Mouse (Mus musculus): Measurements from ENCODE around the gene Psenen.

The Psenen gene

DNA sequence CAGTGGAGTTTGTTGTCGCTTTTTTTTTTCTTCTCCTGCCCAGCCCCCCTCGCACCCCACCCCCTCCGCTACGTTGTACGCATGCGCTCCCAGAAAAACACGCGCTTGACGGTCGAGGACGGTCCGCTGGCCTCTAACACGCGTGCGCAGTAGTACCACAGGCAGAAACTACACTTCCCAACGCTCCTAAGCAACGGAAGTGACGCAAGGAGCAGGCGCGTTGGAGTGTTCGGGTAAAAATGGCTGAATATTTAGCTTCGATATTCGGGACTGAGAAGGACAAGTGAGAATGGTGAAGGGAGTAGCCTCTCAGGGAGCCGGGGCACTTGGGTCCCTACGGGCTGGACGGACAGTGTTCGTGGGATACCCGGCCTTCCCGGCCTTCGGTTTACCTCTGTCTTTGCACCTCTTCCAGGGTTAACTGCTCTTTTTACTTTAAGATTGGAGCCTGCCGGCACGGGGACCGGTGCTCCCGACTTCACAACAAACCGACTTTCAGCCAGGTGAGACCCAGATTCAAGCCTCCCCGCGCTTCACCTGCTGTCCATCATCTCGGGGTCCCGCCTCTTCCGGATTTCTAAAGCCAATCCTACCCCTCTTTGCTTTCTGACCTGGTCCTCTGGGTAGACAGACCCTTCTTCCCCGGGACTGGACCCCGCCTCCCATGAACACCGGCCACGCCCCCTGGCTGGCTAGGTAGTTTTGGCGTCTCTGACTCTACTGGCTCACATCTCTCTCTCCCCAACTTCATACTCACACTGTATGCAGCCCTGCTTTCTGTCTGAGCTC lies at the start of gene Psenen, which contains the start of the genes U2af1l4 and Gm49396:
Gene Psenen (minus strand): TSS at position 511 of the 789 bp plus-strand sequence.
Gene U2af1l4 (plus strand): TSS at position 185 of the 789 bp plus-strand sequence.
Gene Gm49396 (plus strand): TSS at position 228 of the 789 bp plus-strand sequence.
- peak; percentile 94 to 96 for DNase-seq (ENCODE audit: low spot score in 2 of 2)

DNA sequence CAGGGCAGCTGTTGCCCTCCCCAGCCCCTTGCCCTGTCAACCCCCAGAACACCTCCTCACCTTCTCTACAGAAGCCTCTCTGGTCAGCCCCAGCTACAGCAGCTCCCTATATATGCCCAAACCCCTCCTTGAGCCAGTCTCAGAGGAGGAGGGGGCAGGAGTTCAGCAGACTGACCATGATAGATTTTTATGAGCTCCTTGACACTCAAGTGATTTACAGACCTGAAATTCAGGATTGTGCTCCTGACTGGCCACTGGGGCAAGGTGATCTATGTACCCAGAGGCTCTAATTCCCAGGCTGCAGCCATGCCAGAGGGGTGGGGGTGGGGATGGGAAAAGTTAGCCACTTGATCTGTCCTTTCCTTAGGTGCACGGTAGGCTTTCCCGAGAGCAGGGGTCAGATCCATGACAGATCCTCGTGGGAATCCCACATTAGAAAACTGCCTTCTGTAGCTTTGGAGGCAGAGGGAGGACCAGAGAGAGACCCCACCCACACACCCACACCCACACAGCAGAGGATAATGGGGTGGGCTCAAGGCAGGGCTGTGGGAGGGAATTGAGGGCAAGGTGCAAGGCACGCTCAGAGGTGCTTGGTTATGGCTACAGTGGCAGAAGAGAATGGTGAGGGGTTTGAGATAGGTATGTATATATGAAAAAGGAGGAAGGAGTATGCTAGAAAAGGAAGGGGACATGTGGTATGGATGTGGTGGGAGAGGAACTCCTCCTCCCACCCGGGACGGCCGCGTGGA lies 49.4 kb upstream of the Psenen start, which contains the start of gene Upk1a:
Gene Upk1a (minus strand): TSS at position 194 of the 749 bp plus-strand sequence.
- DNase-seq (ENCODE audit: low spot score in 2 of 2): no peak

DNA sequence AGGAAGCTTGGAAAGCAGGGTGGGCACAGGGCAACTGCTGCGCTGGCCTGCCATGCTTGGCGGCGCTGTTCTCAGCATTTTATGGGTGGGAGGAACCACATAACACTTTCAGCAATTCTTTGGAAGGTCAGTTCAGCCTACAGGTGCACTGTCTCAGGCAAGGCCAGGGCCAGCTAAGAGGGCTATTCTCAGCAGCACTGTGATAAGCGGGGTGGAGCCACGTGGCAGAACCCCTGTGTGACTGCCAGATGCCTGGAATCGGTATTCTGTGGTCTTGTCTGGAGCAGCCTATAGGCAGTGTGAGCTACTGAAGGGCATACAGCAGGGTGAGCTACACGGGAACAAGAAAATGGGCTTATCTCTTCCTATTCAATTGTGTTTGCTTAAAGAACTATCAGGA lies 46.6 kb upstream of the Psenen start:
- no peak for DNase-seq (ENCODE audit: low spot score in 2 of 2)

DNA sequence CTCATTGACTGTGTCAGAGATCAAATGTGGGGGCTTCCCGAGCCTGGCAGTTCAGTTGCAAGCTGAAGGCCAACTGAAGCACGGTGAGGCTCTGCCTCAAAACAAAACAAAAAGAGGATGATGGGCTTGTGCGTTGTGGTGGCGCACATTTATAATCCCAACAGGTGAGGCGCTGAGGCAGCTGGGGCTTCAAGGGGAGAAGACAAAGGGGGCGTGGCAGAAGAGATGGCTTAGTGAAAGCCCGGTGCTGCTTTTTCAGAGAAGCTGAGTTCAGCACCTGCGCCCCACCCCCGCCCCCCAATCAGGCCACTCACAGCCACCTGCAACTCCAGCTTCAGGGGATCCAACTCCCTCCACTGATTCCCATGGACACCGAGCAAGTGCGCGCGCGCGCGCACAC lies 45.0 kb upstream of the Psenen start:
- DNase-seq (ENCODE audit: low spot score in 2 of 2): no peak

DNA sequence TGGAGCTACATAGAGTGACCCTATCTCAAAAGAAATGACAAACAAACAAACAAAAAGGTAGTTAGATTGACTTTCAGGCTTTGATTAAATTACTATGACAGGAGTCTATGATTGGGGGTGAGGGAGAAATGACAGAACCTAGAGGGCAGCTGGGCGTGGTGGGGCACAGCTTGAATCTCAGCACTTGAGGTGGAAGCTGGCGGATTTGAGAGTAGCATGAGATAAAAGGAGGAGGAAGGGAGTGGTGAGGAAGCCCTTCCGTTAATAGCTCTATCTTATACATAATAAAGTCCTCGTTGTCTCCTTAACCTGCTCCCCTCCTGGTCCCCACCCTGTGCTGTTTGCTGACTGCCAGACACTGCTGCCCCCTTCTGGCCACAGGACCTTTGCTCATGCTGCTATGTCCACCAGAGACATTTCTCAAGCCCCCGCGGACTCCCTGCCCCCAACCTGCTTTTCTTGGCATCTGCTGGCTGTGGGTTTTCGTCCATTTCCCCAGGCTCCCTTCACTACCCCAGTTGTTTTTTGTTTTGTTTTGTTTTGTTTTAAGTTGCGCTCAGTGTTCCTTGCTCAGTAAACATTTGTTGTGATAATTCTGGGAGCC lies 44.4 kb upstream of the Psenen start:
- DNase-seq (ENCODE audit: low spot score in 2 of 2): peak; percentile 52 to 69

DNA sequence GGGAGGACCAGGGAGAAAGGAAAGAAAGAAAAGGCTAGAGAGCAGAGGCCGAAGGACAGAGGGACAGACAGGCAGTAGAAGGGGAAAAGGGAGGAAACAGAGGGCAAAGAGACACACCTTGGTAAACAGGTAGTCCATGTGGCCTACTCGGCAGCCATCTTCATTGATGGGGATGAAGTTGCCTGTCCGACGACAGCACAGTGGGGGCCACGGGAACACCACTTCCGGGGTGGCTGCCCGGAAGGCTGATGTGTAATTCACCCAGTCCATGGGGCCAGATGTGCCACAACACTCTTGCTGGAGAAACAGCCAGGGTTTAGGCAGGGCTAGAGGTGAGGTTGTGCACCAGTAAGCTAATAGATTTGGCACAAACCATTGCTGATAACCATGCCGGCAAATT lies 41.5 kb upstream of the Psenen start:
- no peak for DNase-seq (ENCODE audit: low spot score in 2 of 2)

DNA sequence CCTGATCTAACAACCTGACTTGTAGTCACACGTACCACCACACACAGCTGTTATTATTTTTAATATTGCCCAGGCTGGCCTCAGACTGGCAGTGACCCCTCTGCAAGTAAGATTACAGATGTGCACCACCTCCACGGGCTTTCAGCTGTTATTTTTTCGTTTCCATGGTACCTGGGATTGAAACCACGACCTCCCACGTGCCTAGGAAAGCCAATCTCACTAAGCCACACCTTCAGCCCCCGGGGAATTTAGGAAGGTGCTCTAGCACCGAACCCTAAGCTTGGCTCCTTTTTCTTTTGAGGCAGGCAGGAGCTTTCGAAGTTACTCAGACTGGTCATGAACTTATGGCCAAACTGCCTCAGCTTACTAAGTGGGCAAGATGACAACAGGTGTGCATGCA lies 41.0 kb upstream of the Psenen start:
- no peak for DNase-seq (ENCODE audit: low spot score in 2 of 2)

DNA sequence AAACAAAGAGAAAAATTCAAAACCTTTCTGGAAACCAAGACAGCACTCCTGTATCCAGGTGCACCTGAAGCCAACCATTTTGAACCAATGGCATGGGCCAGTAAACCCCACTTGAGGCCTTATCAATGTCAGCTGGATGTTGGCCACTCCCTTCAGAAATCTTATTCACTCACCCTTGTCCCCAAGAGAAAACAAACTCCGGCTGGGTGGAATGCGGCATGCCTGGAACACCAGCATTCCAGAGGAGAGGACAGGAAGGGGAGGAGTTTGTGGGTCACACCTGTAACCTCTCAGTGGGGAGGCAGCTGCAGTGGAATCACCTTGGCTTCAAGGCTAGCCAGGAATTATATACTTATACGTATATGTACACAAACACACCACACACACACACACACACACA lies 39.2 kb upstream of the Psenen start:
- no peak for DNase-seq (ENCODE audit: low spot score in 2 of 2)

DNA sequence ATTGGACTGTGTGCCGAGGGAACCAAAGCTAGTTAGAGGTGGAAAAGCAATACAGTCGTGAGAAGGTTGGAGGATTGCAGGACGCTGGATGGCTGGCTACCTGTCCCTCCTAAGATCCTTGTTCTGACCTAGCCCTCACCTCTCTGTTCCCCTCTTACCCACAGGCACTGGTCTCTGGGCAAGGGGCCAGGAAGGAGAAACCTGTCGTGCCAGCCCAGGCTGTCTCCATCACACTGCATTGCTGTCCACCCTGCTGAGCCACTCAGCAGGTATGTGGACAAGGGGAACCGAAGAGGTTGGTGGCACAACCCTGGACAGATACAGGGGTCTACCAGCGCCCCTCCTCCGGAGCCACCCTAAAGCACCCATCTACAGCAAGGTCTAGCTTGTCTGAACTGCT lies 37.2 kb upstream of the Psenen start:
- no peak for DNase-seq (ENCODE audit: low spot score in 2 of 2)

DNA sequence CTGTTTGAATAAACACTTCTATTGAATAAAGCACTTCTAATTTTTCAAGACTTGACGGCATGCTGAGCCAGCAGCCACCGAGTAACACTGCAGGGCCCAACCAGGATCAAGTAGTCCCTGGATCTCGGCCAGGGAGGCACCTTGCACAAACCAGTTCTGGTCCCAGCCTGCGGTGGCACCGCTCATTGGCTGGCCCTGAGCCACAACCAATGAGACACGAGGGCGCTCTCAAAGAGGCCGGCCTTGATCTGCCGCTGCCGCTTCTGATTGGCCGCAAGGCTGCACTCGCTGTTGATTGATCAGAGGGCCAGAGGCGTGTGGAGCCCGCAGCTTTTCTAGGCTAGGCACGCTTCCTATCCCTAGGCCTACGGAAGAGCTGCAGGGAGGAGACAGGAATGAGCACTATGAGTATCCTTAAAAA lies 36.5 kb upstream of the Psenen start:
- peak; percentile 26 to 42 for DNase-seq (ENCODE audit: low spot score in 2 of 2)

DNA sequence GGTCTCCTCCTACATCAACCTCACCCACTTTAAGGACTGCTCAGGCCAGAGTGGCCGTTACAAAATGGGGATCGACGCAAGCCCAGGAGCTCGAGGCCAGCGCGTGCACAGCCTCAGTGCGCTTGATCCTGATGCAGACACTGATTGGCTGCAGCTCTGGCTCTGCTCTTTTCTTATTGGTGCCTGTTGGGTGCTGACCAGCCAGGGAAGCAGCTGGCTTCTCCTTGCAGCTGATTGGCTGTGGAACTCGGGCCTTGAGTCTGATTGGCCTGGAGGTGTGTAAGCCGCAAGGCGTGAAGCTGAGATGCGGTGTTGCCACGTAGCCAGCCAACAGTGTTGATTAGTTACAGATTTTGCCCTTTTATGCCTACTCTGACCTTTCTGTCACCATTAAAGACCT lies 35.4 kb upstream of the Psenen start, which contains the start of gene Zbtb32:
Gene Zbtb32 (minus strand): TSS at position 124 of the 400 bp plus-strand sequence.
- no peak for DNase-seq (ENCODE audit: low spot score in 2 of 2)

DNA sequence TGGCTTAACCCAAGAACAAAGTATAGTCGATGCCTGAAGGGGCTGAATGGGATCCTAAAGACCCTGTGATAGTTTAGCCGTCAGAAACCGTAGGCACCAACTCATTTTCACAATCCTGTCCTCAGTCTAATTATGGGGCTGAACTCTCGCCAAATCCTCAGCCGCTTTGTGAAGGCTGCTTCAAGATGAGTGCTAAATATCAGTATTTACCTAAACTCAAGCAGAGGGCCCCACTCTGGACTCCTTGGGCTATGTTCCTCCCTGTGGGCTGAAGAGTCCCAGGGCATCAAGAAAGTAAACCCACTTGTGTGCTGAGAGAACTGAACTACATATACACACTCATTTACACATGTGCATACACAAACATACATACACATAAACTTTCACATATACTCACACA lies 33.4 kb upstream of the Psenen start:
- no peak for DNase-seq (ENCODE audit: low spot score in 2 of 2)

DNA sequence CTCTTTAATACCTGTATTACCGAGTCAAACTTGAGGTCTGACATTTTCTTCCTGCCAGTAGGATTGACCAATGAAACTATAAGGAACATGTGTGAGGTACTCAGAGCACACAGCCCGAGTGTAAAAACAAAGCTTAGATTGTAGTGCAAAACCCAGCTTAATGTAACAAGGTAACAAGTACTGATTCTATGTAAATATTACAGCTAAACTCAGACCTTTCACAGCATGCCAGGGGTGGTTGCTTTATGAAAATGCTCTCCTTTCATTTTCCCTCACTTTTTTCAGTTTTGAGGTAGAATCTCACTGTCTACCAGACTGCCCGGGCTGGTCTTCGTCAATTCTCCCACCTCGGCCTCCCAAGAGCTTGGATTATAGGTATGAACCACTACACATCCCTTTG lies 32.7 kb upstream of the Psenen start:
- no peak for DNase-seq (ENCODE audit: low spot score in 2 of 2)

DNA sequence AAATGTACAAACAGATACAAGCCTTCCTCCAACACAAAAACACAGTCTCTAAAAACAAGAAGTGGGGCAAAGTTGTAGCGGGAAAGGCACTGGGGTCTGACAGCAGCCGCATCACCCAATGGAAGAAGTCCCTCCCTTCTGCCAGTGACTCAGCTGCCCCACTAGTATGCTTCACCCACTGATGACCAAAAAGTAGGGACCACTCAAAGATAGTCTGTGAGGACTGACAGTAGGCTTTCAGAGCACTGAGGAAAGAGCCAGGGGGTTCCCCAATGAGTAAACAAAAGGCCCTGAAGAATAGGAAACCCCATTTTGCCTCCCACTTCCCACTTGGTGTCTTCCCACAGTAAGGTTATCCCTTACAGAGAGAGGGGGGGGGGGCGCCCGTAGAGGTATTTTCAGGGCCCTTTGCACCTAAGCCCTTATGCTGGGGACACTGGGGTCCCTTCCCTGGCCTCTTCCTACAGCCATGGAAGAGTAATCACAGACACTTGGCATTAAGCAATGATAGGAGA lies 31.1 kb upstream of the Psenen start:
- DNase-seq (ENCODE audit: low spot score in 2 of 2): peak in 1 of 2 experiments; percentile 14

DNA sequence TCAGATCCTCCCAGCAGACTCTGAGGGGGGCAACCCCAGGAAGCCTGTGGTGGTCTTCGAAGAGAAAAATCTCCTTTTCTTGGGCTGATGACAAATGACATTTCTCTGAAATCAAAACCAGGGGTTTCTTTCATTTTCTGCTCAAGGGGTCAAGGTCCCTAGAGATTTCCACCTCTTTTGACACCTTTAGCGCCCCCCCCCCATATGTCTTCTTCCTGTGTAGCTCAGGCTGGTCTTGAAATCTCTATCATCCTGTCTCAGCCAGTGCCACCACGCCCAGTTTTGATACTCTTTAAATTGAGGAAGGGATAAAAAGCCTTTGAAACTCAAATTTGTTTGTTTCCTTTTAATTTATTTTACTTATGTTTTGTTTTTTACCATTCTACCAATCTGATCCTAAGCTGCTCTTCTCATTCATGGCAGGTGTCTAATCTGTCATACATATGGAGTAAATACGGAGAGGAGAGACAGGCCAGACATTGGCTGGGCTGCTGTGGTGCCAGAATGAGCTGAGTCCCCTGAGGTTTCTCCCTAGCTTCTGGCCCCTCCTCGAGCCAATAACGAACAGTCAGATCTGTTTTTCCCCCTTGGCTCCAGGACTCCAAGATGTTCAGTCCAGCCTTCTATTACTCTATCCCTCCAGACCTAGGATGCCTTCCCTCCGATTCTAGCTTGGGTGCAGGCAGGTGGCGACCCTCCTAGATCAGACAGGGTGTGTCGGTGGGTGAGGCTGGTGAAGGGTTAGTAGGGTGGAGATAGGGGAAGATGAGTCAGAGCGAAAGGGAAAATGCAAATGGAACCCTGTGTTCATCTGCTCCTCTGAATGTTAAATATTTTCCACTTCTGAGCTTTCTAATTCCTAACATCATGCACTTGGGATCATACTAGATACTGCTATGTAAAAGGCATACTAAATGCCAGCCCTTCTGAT lies 30.4 kb upstream of the Psenen start:
- peak in 1 of 2 experiments; percentile 15 for DNase-seq (ENCODE audit: low spot score in 2 of 2)

DNA sequence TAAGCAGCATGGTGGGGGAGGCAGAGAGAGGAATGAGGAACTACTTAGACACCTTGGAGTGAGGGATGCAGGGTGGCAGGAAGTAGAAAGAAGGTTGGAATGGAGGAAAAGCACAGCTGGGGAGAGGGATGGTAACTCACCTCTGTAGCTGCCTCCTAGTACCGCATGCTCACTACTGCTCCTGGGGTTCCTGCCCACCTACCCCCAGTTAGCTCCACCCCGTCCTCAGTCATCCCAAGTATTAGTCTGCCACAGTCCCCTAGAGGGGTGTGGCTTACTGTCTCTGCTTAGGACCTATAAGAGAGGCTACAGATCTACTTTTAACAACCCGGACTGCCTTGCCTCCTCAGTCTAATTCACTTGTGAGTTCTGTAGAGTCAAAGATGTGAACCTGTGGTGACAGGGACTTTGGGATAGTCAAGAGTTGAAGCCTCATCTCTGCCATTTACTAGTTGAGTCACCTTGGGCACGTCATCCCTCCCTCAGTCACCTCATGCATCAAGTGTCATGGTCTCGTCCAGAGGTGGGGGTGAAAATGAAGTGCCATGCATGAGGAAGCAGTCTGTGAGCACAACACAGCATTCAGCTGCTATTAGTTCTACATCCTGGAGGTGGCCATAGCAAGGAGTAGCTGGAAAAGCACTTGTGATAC lies 29.5 kb upstream of the Psenen start:
- DNase-seq (ENCODE audit: low spot score in 2 of 2): peak in 1 of 2 experiments; percentile 16

DNA sequence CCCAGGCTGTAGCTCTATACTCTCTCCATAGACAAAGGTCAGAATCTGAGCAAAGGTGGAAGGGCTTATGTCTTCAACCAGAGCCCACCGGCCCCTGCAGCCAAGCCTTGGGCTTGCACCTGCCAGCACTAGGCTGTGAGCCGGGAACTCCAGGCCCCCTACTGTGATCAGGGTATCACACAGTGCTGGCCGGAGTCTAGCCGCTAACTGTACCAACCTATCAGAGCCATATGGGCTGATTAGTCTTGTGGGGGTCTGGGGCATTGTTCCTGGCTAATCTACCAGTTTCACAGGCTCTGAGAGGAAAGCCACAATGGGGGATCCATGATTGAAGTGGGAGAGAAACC lies 28.2 kb upstream of the Psenen start:
- DNase-seq (ENCODE audit: low spot score in 2 of 2): no peak

DNA sequence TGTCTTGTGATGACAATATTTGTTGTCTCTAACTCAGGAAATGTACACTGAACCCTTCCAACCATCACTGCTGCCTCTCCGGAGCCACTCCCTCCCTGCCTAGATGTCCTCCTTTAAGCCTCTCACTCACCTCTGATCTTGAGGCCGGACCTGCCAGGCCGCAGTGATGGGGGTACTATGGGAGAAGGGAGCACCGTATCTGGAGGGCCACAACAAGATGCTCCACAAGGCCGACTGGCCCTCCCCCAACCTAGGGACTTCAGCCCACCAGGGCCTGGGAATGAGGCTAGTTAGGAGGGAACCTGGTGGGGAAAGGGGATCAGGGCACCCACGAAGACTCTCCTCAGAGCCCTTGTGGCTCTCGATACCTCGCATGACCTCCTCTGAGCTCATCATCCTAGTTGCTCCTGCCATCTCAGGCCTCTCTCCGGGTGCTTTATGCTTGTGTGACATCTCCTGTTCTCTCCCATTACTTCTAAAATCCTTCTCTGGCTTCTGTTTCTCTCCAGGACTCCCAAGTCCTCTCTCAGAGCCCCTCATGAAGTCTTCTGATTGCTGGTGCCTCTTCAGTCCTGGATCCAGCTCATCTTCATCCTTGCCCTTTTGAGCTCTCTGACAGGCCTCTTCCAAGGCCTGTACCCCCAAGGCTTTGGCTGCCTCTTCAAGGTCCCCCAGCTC lies 27.6 kb upstream of the Psenen start:
- DNase-seq (ENCODE audit: low spot score in 2 of 2): no peak

DNA sequence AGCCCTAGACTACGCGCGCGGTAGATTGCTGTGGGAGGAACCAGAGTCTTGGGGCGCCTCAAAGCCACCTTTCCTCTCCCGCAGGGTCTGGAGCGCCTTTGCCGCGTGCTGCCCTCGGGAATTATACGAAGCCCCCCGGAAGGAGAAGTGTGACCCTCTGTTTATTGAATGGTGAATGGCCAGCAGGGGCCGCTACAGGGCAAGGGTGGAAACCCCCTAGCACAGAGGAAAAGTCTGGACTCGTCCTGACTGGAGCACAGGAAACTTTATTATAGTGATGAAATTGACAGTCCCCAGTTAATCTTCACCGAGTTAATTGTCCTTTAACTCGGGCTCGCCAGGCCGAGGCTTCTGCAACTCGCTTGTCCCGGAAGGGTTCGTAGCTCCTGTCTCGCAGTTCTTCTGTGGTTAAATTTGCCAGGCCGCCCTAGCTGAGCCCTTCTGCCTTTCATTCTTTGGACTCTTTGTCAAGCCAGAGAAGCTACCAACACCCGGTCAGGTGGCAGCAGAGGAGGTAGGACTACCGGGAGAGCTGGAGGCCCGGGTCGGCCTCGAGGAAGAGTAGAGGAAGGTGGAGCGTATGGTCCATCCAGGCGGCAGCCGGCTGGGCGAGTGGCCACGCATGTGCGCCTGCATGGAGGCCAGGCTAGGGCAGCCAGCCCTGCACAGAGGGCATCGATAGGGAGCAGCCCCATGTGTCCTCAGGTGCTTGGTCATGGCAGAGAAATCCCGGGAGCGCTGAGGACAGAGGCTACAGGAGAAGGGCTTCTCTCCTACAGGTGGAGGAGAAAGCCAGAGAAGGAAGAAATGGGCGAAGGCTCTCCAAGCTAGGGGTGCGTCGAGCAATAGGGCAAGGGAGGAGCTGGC lies 26.2 kb upstream of the Psenen start:
- DNase-seq (ENCODE audit: low spot score in 2 of 2): peak; percentile 64 to 78

Measured in natural killer cell, adult 2 months (primary cell).